Mouse (Mus musculus) erythroblast, embryonic 14.5 days (primary cell): ENCODE results near the gene Fam133b.

Experiments used
- GATA1 ChIP-seq: IDR thresholded peaks from 2 replicates; pipeline ENCODE4 v1.6.1; 2012; ENCODE audit warnings: low read length, inconsistent platforms, mixed read lengths
- TAL1 ChIP-seq: IDR thresholded peaks from 3 replicates; pipeline ENCODE4 v1.6.1; 2012; ENCODE audit warnings: low read length, inconsistent platforms, mixed read lengths

GRCm38 (mm10) chr5:3529585-3530189 is 13.9 kb upstream of the Fam133b start:
- no peak for TF ChIP-seq GATA1
- TF ChIP-seq TAL1, result no peak
